Mouse (Mus musculus) C2C12 (cell line): Measurements from ENCODE around the gene Usp33. TPM values are rescaled to one million over a fixed set of nuclear protein-coding genes. Genes with fewer than 3 reads are reported as not detected.

ENCODE experiments used
- H3K27me3 ChIP-seq: one replicate; pipeline ENCODE4 v1.6.1; 2011; ENCODE audit not compliant: control insufficient read depth, insufficient read depth, insufficient read length
- H3K36me3 ChIP-seq: one replicate; pipeline ENCODE4 v1.6.1; 2011; ENCODE audit not compliant: control insufficient read depth, insufficient read depth
- H3K4me3 ChIP-seq: one replicate; pipeline ENCODE4 v1.5.1; 2011; ENCODE audit warnings: mild to moderate bottlenecking, control low read depth; ENCODE audit not compliant: poor library complexity, insufficient read depth, severe bottlenecking
- H3K79me2 ChIP-seq: one replicate; pipeline ENCODE4 v1.6.1; 2011; ENCODE audit not compliant: control insufficient read depth, insufficient read depth
- H3K79me3 ChIP-seq: one replicate; pipeline ENCODE4 v1.6.1; 2011; ENCODE audit warnings: low read depth, control low read depth
- H3ac ChIP-seq: one replicate; pipeline ENCODE3; 2011; ENCODE audit warnings: low read depth; ENCODE audit not compliant: control insufficient read depth, insufficient read length
- CEBPB ChIP-seq: IDR thresholded peaks from one replicate; pipeline ENCODE4 v1.6.1; 2011; ENCODE audit warnings: low read depth, mild to moderate bottlenecking, control low read depth, moderate library complexity
- CTCF ChIP-seq: IDR thresholded peaks from one replicate; pipeline ENCODE4 v1.5.1; 2011; ENCODE audit not compliant: control insufficient read depth, insufficient read depth, insufficient read length
- FOSL1 ChIP-seq: IDR thresholded peaks from one replicate; pipeline ENCODE4 v1.8.0; 2011; ENCODE audit warnings: mild to moderate bottlenecking, low read length; ENCODE audit not compliant: poor library complexity, insufficient read depth, severe bottlenecking
- MAX ChIP-seq: IDR thresholded peaks from one replicate; pipeline ENCODE4 v1.6.1; 2011; ENCODE audit warnings: mild to moderate bottlenecking, control low read depth
- MYOD1 ChIP-seq: IDR thresholded peaks from one replicate; pipeline ENCODE4 v1.6.1; 2011; ENCODE audit warnings: low read depth; ENCODE audit not compliant: control insufficient read depth, insufficient read length
- MYOG ChIP-seq: IDR thresholded peaks from one replicate; pipeline ENCODE4 v1.6.1; 2011; ENCODE audit not compliant: control insufficient read depth, insufficient read length; ENCODE audit errors: extremely low read depth
- USF1 ChIP-seq: IDR thresholded peaks from one replicate; pipeline ENCODE4 v1.6.1; 2011; ENCODE audit warnings: low read depth, mild to moderate bottlenecking, control low read depth, moderate library complexity
- polyA plus RNA-seq: library from polyadenylated mRNA; unstranded; fragments of >200 nt; fragmentation: generic; extraction: Trizol; gene quantifications from one replicate; pipeline ENCODE4 v1.2.1, GENCODE M21; 2012; ENCODE audit warnings: missing spikeins

Gene Usp33
- polyA plus RNA-seq, 1 experiment = 8.4 TPM

- Histone ChIP-seq H3K27me3 (no peaks in the 10 kb centered on the region), H3K79me3 (peaks cover 47% of the 10 kb centered on the region), H3K36me3 (peaks cover 36% of the 10 kb centered on the region), H3ac (peak overlapping the region; percentile 89), H3K4me3 (peak overlapping the region; percentile 83), H3K79me2 (peaks cover 65% of the 10 kb centered on the region)
- TF ChIP-seq USF1 (peak; percentile 91), CTCF (no peak), FOSL1 (no peak), MAX (peak; percentile 83)
Observed at GRCm38 (mm10) chr3:152396278-152396987, 50.2 kb downstream of the Usp33 start.

- Histone ChIP-seq H3K79me3 (peaks cover 51% of the 10 kb centered on the region), H3K4me3 (peak overlapping the region; percentile 83), H3ac (peak overlapping the region; percentile 89), H3K27me3 (no peaks in the 10 kb centered on the region), H3K79me2 (peaks cover 70% of the 10 kb centered on the region), H3K36me3 (peaks cover 30% of the 10 kb centered on the region)
- TF ChIP-seq CEBPB (no peak), MYOG (no peak), FOSL1 (no peak), CTCF (no peak), MAX (no peak), USF1 (no peak), MYOD1 (no peak)
Observed at GRCm38 (mm10) chr3:152396988-152397314, 50.7 kb downstream of the Usp33 start.

DNA sequence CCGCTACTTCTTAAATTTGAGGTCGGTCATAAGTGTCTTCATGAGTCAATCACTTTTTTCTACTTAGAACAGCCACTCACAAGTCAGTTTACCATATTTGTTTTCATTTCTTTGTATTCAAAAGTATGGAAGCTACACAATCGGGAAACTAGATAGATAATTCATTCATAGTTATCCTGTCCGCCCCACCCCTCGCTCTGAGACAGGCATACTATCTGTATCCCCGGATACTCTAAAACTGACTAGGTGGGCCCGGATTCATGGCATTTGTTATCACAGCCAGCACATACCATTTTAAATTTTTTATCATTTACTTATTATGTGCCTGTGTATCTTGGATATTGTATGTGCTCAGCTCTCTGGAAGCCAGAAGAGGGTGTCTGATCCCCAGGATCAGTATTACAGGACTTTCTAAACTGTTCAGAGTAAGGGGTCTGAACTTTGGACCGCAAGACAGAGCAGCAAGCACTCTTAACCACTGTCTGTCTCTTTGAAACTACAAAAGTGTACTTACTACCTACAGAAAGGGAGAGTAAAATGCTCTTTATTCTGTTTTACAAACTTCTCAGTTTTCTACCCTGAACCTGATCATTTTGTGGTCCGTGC lies 51.2 kb downstream of the Usp33 start:
- Histone ChIP-seq H3K27me3 (no peaks in the 10 kb centered on the region), H3K79me2 (peaks cover 75% of the 10 kb centered on the region), H3K4me3 (peak overlapping the region; percentile 83), H3K79me3 (peaks cover 55% of the 10 kb centered on the region), H3K36me3 (peaks cover 26% of the 10 kb centered on the region), H3ac (no peak overlapping the region)
- TF ChIP-seq CEBPB = no peak
- TF ChIP-seq MAX = no peak
- TF ChIP-seq USF1 = no peak
- no peak for TF ChIP-seq MYOG
- TF ChIP-seq FOSL1 = no peak
- TF ChIP-seq CTCF = no peak
- TF ChIP-seq MYOD1 = no peak

- peaks cover 92% of the 10 kb centered on the region for H3K79me2 ChIP-seq
- peaks cover 6% of the 10 kb centered on the region for H3K36me3 ChIP-seq
- H3ac ChIP-seq = no peak overlapping the region
- peaks cover 83% of the 10 kb centered on the region for H3K79me3 ChIP-seq
- no peak for TF ChIP-seq CEBPB
- TF ChIP-seq MYOD1 = no peak
- no peak for TF ChIP-seq FOSL1
- H3K4me3 ChIP-seq = no peak overlapping the region
- no peaks in the 10 kb centered on the region for H3K27me3 ChIP-seq
Observed at GRCm38 (mm10) chr3:152400441-152400840, 54.2 kb downstream of the Usp33 start.

DNA sequence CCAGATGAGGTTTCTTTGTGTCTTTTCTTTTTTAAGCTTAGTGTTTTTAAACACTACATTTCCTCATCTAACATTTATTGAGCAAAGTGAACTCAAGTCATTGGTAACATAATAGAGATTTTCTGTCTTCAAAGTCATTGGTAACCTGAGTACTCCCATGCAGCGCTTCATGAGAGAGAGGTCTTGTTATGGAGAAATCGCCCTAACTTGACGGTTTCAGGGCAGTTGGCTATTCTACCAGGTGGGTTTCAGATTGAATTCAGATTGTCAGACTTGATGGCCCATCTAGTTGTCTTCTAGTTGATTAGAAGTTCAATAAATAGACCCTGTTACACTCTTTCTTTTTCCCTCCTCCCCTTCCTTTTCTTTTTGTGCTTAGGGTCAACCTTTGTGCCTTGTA lies 54.6 kb downstream of the Usp33 start:
- TF ChIP-seq USF1 (no peak), CEBPB (no peak)
- Histone ChIP-seq H3K36me3 (peaks cover 6% of the 10 kb centered on the region), H3K79me3 (peaks cover 87% of the 10 kb centered on the region)

DNA sequence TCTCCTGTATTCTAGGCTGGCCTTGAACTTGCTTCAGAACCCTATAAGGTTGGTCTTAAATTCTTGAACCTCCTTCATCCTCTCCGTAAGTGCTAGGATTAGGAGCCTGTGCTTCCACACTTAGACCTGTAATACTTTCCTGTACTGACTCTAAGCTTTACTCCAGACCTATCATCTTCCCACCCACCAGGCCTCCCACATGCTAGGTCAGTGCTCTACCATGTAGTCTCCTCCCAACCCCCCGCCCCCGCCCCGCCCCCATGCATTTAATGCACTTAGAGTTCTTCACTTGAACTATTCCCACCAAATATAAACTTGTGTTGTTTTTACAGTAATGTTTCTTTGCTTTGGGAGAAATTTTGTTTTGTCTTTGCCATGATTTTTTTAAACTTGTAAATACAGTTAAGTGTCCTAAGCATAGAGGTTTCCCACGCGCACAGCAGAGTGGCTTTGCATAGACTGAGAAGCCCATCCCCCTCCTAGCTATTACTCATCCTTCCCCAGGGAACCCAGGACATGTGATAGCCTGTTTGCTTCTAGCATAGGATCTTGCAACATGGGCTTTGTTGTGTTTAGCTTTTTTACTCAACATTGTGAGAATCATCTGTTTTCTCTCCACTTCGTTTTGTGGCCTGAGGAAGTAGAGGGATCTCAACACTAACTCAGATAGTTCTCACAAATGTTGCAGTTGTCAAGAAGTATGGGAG lies 55.8 kb downstream of the Usp33 start:
- Histone ChIP-seq H3ac (no peak overlapping the region), H3K36me3 (peaks cover 9% of the 10 kb centered on the region), H3K79me2 (peaks cover 100% of the 10 kb centered on the region), H3K79me3 (peaks cover 96% of the 10 kb centered on the region), H3K4me3 (no peak overlapping the region), H3K27me3 (no peaks in the 10 kb centered on the region)
- TF ChIP-seq MAX (no peak), USF1 (peak; percentile 79), MYOD1 (no peak), CTCF (no peak), MYOG (no peak), CEBPB (peak; percentile 81), FOSL1 (peak; percentile 50)

More for the DNA sequence above, 54.6 kb downstream of the Usp33 start:
- Histone ChIP-seq H3K4me3 (no peak overlapping the region), H3K79me2 (peaks cover 94% of the 10 kb centered on the region), H3K27me3 (no peaks in the 10 kb centered on the region), H3ac (no peak overlapping the region)
